Mouse (Mus musculus): ENCODE results near the gene Defa17.
"Not testable (repeated sequence)": the region's sequence is repeated elsewhere in the genome, so short reads cannot be mapped to it uniquely, and the experiment has no call there.

DNA sequence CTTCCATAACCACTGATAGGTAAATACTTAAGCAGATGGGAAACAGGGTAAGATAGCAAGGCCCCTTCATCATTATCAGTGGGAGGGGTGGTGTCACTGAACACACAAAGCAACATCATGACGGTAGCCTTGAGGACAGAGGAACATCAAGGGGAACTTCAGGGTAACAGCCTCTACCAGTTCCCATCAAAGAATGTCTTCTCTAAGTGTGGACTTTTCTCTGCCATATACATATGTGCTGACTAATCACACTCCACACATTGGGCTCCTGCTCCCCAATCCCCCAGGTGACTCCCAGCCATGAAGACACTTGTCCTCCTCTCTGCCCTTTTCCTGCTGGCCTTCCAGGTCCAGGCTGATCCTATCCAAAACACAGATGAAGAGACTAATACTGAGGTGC is 37.7 kb upstream of the Defa17 start, which contains the start of gene Defa26:
- not testable (repeated sequence) for TF ChIP-seq POLR2A (IDR thresholded peaks at IDR 0.05; ENCODE audit: insufficient read length, low read depth); E2F4 (IDR thresholded peaks at IDR 0.05; ENCODE audit: insufficient read depth); MAX (IDR thresholded peaks at IDR 0.05; ENCODE audit: low read depth); TCF12 (IDR thresholded peaks at IDR 0.05; ENCODE audit: insufficient read depth, poor library complexity, severe bottlenecking); CEBPB (IDR thresholded peaks at IDR 0.05; ENCODE audit: insufficient read depth, poor library complexity, severe bottlenecking); USF1 (IDR thresholded peaks at IDR 0.05; ENCODE audit: low read depth); MYOG (IDR thresholded peaks at IDR 0.05; ENCODE audit: control insufficient read depth in 1 of 3, insufficient read depth in 1 of 3, insufficient read length in 2 of 3, low read depth in 2 of 3); TCF3 (IDR thresholded peaks at IDR 0.05; ENCODE audit: insufficient read length, low read depth); REST (IDR thresholded peaks at IDR 0.05; ENCODE audit: insufficient read depth, insufficient read length)
